Mouse (Mus musculus) hematopoietic stem cell, adult 5-6 weeks (primary cell): ENCODE data around the gene Mapk3. TPM values are rescaled to one million over a fixed set of nuclear protein-coding genes. Genes with fewer than 3 reads are reported as not detected.
"Not testable (repeated sequence)": the region's sequence is repeated elsewhere in the genome, so short reads cannot be mapped to it uniquely, and the experiment has no call there.

Source experiments
- ATAC-seq, 2 experiments: fragments of 125-278 bp in 1 of 2; replicated peaks in 1 of 2; 2 replicates each; pipeline ENCODE4 v1.8.0; 2016 to 2017; ENCODE audit warnings: inconsistent platforms in 2 of 2, mild to moderate bottlenecking in 2 of 2, moderate number of reproducible peaks in 2 of 2, low read depth in 1 of 2, moderate TSS enrichment in 1 of 2; ENCODE audit not compliant: low FRiP score in 2 of 2, poor library complexity in 2 of 2, severe bottlenecking in 2 of 2, insufficient read depth in 1 of 2, low TSS enrichment in 1 of 2
- total RNA-seq: library from RNA; stranded (forward); fragments of 172-1452, 232-1000 nt; gene quantifications from 2 replicates; pipeline ENCODE4 v1.2.3, GENCODE M21; 2017

Mapk3 gene
- total RNA-seq, result 32.4 and 35.8 TPM in 2 replicates

- peak; percentile 74 to 83 for ATAC-seq
Observed at GRCm38 (mm10) chr7:126759050-126759671, at the start of gene Mapk3. Gene Mapk3, plus strand, starts transcription at chr7:126759601.

GRCm38 (mm10) chr7:126710266-126710665 lies 49.1 kb upstream of the Mapk3 start:
- ATAC-seq, result no peak

- no peak for ATAC-seq
Observed at GRCm38 (mm10) chr7:126711910-126712309, 47.5 kb upstream of the Mapk3 start.

GRCm38 (mm10) chr7:126715679-126716078 lies 43.7 kb upstream of the Mapk3 start:
- no peak for ATAC-seq

GRCm38 (mm10) chr7:126717566-126717965 lies 41.8 kb upstream of the Mapk3 start:
- no peak for ATAC-seq

- ATAC-seq, result no peak
Observed at GRCm38 (mm10) chr7:126718787-126719337, 40.5 kb upstream of the Mapk3 start.

GRCm38 (mm10) chr7:126721635-126722034 lies 37.8 kb upstream of the Mapk3 start:
- peak; percentile 37 to 60; a peak in 1 of 4 replicates for ATAC-seq

- ATAC-seq, result peak; percentile 22 to 42; a peak in 2 of 4 replicates
Observed at GRCm38 (mm10) chr7:126725077-126725476, 34.3 kb upstream of the Mapk3 start.

- ATAC-seq, result no peak; a peak in 1 of 4 replicates
Observed at GRCm38 (mm10) chr7:126725667-126726066, 33.7 kb upstream of the Mapk3 start.

- ATAC-seq, result not testable (repeated sequence)
Observed at GRCm38 (mm10) chr7:126730256-126730789, 29.1 kb upstream of the Mapk3 start.

GRCm38 (mm10) chr7:126736122-126736521 lies 23.3 kb upstream of the Mapk3 start:
- peak in 1 of 2 experiments; percentile 39; a peak in 1 of 4 replicates for ATAC-seq

- ATAC-seq, result no peak
Observed at GRCm38 (mm10) chr7:126739551-126739950, 19.9 kb upstream of the Mapk3 start.

GRCm38 (mm10) chr7:126740132-126740735 lies 19.2 kb upstream of the Mapk3 start:
- ATAC-seq, result no peak

GRCm38 (mm10) chr7:126740977-126741376 lies 18.4 kb upstream of the Mapk3 start:
- no peak for ATAC-seq

GRCm38 (mm10) chr7:126741452-126741851 lies 17.9 kb upstream of the Mapk3 start:
- no peak for ATAC-seq

- no peak for ATAC-seq
Observed at GRCm38 (mm10) chr7:126741964-126742482, 17.4 kb upstream of the Mapk3 start.

- ATAC-seq, result peak; percentile 66 to 75; a peak in 3 of 4 replicates
Observed at GRCm38 (mm10) chr7:126746066-126746465, 13.3 kb upstream of the Mapk3 start.

- peak; percentile 72 to 81 for ATAC-seq
Observed at GRCm38 (mm10) chr7:126746798-126747197, 12.6 kb upstream of the Mapk3 start.
